Mouse (Mus musculus) hindbrain, embryonic 14.5 days (tissue): ENCODE results near the gene Ubr3. TPM values are rescaled to one million over a fixed set of nuclear protein-coding genes. Genes with fewer than 3 reads are reported as not detected.
A peak's percentile ranks its signal among the peaks of the same experiment; 100 is the strongest.

Experiments
- ATAC-seq: fragments of 200-750 bp; cut with Nextera tagmentation; 2 replicates; pipeline ENCODE4 v1.8.0; 2017; ENCODE audit warnings: moderate number of reproducible peaks, mild to moderate bottlenecking, moderate TSS enrichment, moderate library complexity; ENCODE audit not compliant: low FRiP score
- DNase-seq: peaks from one replicate; pipeline ENCODE4 v3.0.0-alpha.2; 2015; ENCODE audit warnings: low spot score
- H3K27ac ChIP-seq: fragments of 300-500 bp; sonication (generic); 2 replicates; pipeline ENCODE4 v1.5.1; 2014; ENCODE audit warnings: mild to moderate bottlenecking, moderate library complexity
- H3K27me3 ChIP-seq: fragments of 300-500 bp; sonication (generic); 2 replicates; pipeline ENCODE4 v1.6.1; 2014; ENCODE audit warnings: mild to moderate bottlenecking, low read length, mixed read lengths; ENCODE audit not compliant: control insufficient read depth, insufficient read depth
- H3K36me3 ChIP-seq: fragments of 300-500 bp; sonication (generic); replicated peaks from 2 replicates; pipeline ENCODE4 v1.6.1; 2014; ENCODE audit not compliant: control insufficient read depth, insufficient read depth
- H3K4me1 ChIP-seq: fragments of 300-500 bp; sonication (generic); replicated peaks from 2 replicates; pipeline ENCODE4 v1.6.1; 2014; ENCODE audit warnings: antibody characterized with exemption, low read length, mixed read lengths; ENCODE audit not compliant: control insufficient read depth, insufficient read depth
- H3K4me2 ChIP-seq: fragments of 300-500 bp; sonication (generic); replicated peaks from 2 replicates; pipeline ENCODE4 v1.6.1; 2014; ENCODE audit warnings: mild to moderate bottlenecking, moderate library complexity
- H3K4me3 ChIP-seq: fragments of 300-500 bp; sonication (generic); replicated peaks from 2 replicates; pipeline ENCODE4 v1.5.1; 2014; ENCODE audit warnings: mild to moderate bottlenecking, low read length
- H3K9ac ChIP-seq: fragments of 300-500 bp; sonication (generic); 2 replicates; pipeline ENCODE4 v1.6.1; 2014
- H3K9me3 ChIP-seq: fragments of 300-500 bp; sonication (generic); 2 replicates; pipeline ENCODE4 v1.6.1; 2016; ENCODE audit warnings: low read length; ENCODE audit not compliant: control insufficient read depth
- WGBS: fragments of 180-500 bp; shearing (Covaris S2); extraction: QIAGEN DNeasy Blood & Tissue Kit; methylation state at CpG from one replicate; pipeline ENCODE4 v1.1.7; 2014; 5-methylcytosine and 5-hydroxymethylcytosine counted together
- polyA plus RNA-seq: library from polyadenylated mRNA; unstranded; fragments of >200 nt; fragmentation: Nextera tagmentation; extraction: Ambion mirVana; gene quantifications from 2 replicates; pipeline ENCODE4 v1.2.1, GENCODE M21; 2014

The Ubr3 gene
- polyA plus RNA-seq, 1 experiment from 2014 or later: 21.3 TPM

DNA sequence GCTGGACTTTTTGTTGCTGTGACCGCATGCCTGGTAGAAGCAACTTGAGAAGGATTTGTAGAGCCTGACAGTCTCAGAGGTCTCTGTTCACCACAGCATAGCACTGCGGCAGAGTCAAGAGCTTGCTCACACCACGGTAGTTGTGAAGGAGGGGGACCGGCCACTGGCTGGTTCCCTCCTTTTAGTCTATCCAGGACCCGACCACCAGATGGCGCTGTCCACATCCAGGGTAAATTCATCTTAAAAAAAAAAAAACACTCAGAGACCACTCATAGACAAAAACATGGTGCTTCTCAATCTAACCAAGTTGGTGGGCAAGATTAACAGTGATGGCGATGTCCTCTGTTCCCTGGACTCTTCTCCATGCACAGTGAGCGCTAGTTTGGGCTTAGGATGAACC, 140.2 kb downstream of the Ubr3 start:
- no peaks in the 10 kb centered on the region for H3K27me3 ChIP-seq
- DNase-seq: no peak
- no peaks in the 10 kb centered on the region for H3K9me3 ChIP-seq
- H3K4me3 ChIP-seq: no peak overlapping the region
- H3K4me1 ChIP-seq: no peaks in the 10 kb centered on the region
- H3K27ac ChIP-seq: no peak overlapping the region
- WGBS: 79% methylated on average over 8 of the region's 8 CpGs
- H3K36me3 ChIP-seq: no peaks in the 10 kb centered on the region
- ATAC-seq: no peak
- H3K9ac ChIP-seq: no peak overlapping the region
- no peak overlapping the region for H3K4me2 ChIP-seq

- Histone ChIP-seq H3K27me3 (no peaks in the 10 kb centered on the region), H3K4me2 (no peak within 1 kb of the TSS), H3K4me1 (no peaks in the 10 kb centered on the region), H3K36me3 (no peaks in the 10 kb centered on the region), H3K4me3 (no peak within 1 kb of the TSS), H3K9me3 (no peaks in the 10 kb centered on the region), H3K9ac (no peak within 1 kb of the TSS), H3K27ac (no peak within 1 kb of the TSS)
- 15% methylated on average over 7 of the region's 7 CpGs for WGBS
- ATAC-seq (no peak), DNase-seq (no peak)
Measured at GRCm38 (mm10) chr2:70038752-70039151, 141.7 kb downstream of the Ubr3 start, which contains the start of gene Myo3b. Myo3b (plus strand) TSS chr2:70039126.

DNA sequence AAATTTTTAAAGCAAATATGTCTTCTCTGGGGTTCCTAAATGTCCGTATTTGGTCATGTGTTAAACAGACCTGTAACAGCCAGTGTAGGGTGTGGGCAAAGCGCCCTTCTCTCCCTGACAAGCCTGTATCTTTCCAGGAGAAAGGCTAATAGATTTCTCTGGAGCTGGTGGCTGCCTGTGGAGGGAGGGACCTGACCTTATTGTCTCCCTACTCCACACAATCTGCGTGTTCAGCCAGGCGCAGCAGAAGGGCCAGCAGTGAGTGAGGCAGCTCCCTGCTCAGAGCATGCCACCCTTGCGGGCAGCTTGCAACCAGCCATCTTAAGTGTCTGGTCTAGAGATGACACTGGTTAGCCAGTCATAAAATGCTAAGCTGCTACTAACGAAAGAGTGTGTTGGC, 147.4 kb downstream of the Ubr3 start:
- WGBS: 27% methylated on average over 6 of the region's 6 CpGs
- no peaks in the 10 kb centered on the region for H3K27me3 ChIP-seq
- no peaks in the 10 kb centered on the region for H3K9me3 ChIP-seq
- H3K4me3 ChIP-seq: no peak overlapping the region
- no peaks in the 10 kb centered on the region for H3K4me1 ChIP-seq
- ATAC-seq: peak; percentile 43; the same call in 1 of the 2 replicates
- no peak overlapping the region for H3K4me2 ChIP-seq
- H3K36me3 ChIP-seq: no peaks in the 10 kb centered on the region
- H3K27ac ChIP-seq: peak overlapping the region; percentile 67
- H3K9ac ChIP-seq: no peak overlapping the region
- DNase-seq: no peak

- Histone ChIP-seq H3K9me3 (no peaks in the 10 kb centered on the region), H3K4me1 (no peaks in the 10 kb centered on the region), H3K4me3 (no peak overlapping the region), H3K4me2 (no peak overlapping the region), H3K27ac (no peak overlapping the region), H3K36me3 (no peaks in the 10 kb centered on the region), H3K9ac (no peak overlapping the region), H3K27me3 (no peaks in the 10 kb centered on the region)
- DNase-seq (no peak), ATAC-seq (no peak)
- WGBS: 88% methylated on average over 11 of the region's 11 CpGs
Measured at GRCm38 (mm10) chr2:70047868-70048267, 150.8 kb downstream of the Ubr3 start.

DNA sequence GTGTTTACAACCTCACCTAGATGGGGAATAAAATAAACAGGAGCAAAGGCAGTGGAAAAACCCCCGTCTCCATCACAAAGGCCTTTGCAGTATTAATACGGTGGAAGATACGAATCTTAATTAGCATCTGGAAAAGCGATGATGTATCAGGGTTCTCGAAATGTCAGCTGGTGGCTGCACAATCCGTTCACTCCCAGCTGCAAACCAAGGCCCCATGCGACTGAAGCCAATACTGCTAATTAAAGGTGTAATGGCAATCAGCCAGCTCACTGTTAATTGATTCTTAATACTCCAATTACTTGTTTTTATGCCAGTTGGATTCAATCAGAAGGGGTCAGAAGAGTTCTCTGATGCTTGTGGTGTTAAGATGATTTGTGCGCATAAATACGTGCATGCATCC, 156.8 kb downstream of the Ubr3 start:
- no peaks in the 10 kb centered on the region for H3K9me3 ChIP-seq
- no peaks in the 10 kb centered on the region for H3K27me3 ChIP-seq
- no peak overlapping the region for H3K4me3 ChIP-seq
- DNase-seq (no peak), ATAC-seq (no peak)
- peaks cover 18% of the 10 kb centered on the region; the same call in 1 of the 2 replicates for H3K4me1 ChIP-seq
- no peak overlapping the region for H3K9ac ChIP-seq
- H3K27ac ChIP-seq: peak overlapping the region; percentile 63
- H3K4me2 ChIP-seq: no peak overlapping the region
- no peaks in the 10 kb centered on the region for H3K36me3 ChIP-seq
- WGBS: 46% methylated on average over 9 of the region's 9 CpGs

- Histone ChIP-seq H3K9me3 (no peaks in the 10 kb centered on the region), H3K27ac (no peak overlapping the region)
Measured at GRCm38 (mm10) chr2:70058201-70058600, 161.2 kb downstream of the Ubr3 start.

DNA sequence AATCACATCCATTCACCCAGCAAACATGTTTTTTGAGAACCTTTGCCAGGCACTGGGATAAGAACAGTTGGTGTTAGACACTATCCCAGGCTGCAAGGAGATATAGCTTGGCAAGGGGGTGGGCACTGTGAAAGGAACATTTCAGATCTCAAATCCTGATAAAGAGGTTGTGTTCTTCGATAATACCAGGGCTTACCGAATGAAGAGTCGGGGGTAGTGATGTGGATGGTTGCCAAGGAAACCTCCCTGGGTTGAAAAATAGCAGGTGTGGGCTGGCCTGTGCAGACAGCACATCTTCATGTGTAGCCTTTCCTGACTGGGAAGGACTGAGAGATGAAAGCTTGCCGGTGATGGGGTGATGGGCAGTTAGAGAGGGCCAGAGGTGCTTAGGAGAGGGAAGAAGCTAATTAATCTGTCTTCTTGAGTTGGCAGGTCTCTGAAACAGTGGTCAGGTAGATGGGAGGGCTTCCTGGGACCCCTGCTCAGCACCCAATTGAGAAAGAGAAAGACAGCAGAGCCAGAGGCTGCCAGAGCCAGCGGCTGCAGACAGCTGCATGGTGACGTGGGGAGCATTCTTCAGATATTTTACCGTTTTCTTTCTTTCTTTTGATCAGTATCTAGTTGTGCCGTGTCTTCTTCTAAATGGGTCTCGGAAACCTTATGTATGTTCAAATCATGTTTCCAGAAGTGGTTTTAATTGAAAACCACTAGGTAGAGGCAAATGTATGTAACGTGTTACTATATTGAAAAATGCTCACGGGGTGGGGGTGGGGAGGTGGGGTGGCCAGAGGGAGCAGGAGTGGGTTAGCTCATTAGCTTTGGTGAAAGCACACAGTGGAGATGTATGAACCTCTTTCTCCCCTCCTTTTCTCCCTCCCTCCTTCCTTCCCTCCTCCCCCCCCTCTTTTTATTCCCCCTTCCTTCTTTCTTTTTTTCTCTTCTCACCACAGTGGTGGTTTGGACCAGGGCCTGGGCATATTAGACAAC, 163.6 kb downstream of the Ubr3 start:
- Histone ChIP-seq H3K27ac (peak overlapping the region; percentile 89), H3K9me3 (no peaks in the 10 kb centered on the region), H3K27me3 (no peaks in the 10 kb centered on the region), H3K36me3 (no peaks in the 10 kb centered on the region), H3K4me3 (no peak overlapping the region), H3K9ac (no peak overlapping the region), H3K4me2 (no peak overlapping the region; the same call in 1 of the 2 replicates), H3K4me1 (peaks cover 12% of the 10 kb centered on the region)
- WGBS: 32% methylated on average over 11 of the region's 11 CpGs
- peak; percentile 53 for DNase-seq
- ATAC-seq: peak; percentile 46; the same call in 1 of the 2 replicates

More at GRCm38 (mm10) chr2:70058201-70058600, 161.2 kb downstream of the Ubr3 start:
- no peaks in the 10 kb centered on the region for H3K36me3 ChIP-seq
- no peak overlapping the region for H3K9ac ChIP-seq
- ATAC-seq (no peak), DNase-seq (no peak)
- H3K4me3 ChIP-seq: no peak overlapping the region
- no peaks in the 10 kb centered on the region for H3K27me3 ChIP-seq
- H3K4me2 ChIP-seq: no peak overlapping the region
- WGBS: 92% methylated on average over 4 of the region's 4 CpGs
- H3K4me1 ChIP-seq: peaks cover 28% of the 10 kb centered on the region

- WGBS: 91% methylated on average over 6 of the region's 6 CpGs
- Histone ChIP-seq H3K27me3 (no peaks in the 10 kb centered on the region), H3K9ac (no peak overlapping the region), H3K36me3 (no peaks in the 10 kb centered on the region), H3K9me3 (no peaks in the 10 kb centered on the region), H3K4me1 (peaks cover 11% of the 10 kb centered on the region), H3K4me3 (no peak overlapping the region), H3K27ac (no peak overlapping the region), H3K4me2 (no peak overlapping the region)
- DNase-seq (no peak), ATAC-seq (no peak)
Measured at GRCm38 (mm10) chr2:70065116-70065515, 168.1 kb downstream of the Ubr3 start.

- 25% methylated on average over 7 of the region's 7 CpGs for WGBS
- H3K9me3 ChIP-seq: no peaks in the 10 kb centered on the region
- H3K4me2 ChIP-seq: no peak overlapping the region
- H3K27ac ChIP-seq: peak overlapping the region; percentile 51; the same call in 1 of the 2 replicates
- H3K4me1 ChIP-seq: peaks cover 6% of the 10 kb centered on the region; the same call in 1 of the 2 replicates
- DNase-seq (no peak), ATAC-seq (no peak)
- H3K36me3 ChIP-seq: no peaks in the 10 kb centered on the region
- H3K9ac ChIP-seq: no peak overlapping the region
- no peak overlapping the region for H3K4me3 ChIP-seq
- no peaks in the 10 kb centered on the region for H3K27me3 ChIP-seq
Measured at GRCm38 (mm10) chr2:70065729-70066300, 168.8 kb downstream of the Ubr3 start.
